Mouse (Mus musculus): Measurements from ENCODE around the gene Gpsm3. TPM values are rescaled to one million over a fixed set of nuclear protein-coding genes. Genes with fewer than 3 reads are reported as not detected.

Gpsm3 gene
- total RNA-seq, 2 experiments from 2014 or later: 4.1 to 4.2 TPM

DNA sequence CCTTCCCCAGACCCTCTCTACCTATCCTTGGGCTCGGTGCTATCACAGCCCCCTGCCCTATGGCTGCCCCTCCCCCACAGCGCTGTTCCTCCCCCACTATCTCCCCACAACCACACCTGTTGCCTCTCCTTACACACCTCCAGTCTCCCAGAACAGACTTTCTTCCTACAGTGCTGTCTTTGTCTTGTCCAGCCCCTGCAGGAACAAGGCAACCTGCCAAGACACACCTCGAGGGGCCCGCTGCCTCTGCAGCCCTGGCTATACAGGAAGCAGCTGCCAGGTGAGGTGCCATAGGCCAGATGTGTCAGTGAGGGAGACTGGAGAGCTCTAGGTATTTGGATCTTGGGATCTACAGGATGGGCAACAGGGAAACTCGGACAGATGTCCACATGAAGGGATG, 13.0 kb upstream of the Gpsm3 start:
- intact Hi-C loops (cut with DNase I): no loop called here
- no peak for DNase-seq (ENCODE audit: low spot score)

GRCm38 (mm10) chr17:34578070-34578469, 11.5 kb upstream of the Gpsm3 start:
- intact Hi-C loops (cut with DNase I): no loop called here

GRCm38 (mm10) chr17:34582528-34582927, 7.1 kb upstream of the Gpsm3 start:
- no peak for DNase-seq (ENCODE audit: low spot score)
- intact Hi-C loops (cut with DNase I): loop anchor here (10.0 kb wide), 1 partner anchor 458 kb away; the partner anchor contains the start of gene Brd2

More at GRCm38 (mm10) chr17:34578070-34578469, 11.5 kb upstream of the Gpsm3 start:
- no peak for DNase-seq (ENCODE audit: low spot score)

- intact Hi-C loops (cut with DNase I): loop anchor here (10.0 kb wide), 1 partner anchor 459 kb away; the partner anchor contains the start of gene Brd2
- no peak for DNase-seq (ENCODE audit: low spot score)
Measured at GRCm38 (mm10) chr17:34583397-34583796, 6.2 kb upstream of the Gpsm3 start.

DNA sequence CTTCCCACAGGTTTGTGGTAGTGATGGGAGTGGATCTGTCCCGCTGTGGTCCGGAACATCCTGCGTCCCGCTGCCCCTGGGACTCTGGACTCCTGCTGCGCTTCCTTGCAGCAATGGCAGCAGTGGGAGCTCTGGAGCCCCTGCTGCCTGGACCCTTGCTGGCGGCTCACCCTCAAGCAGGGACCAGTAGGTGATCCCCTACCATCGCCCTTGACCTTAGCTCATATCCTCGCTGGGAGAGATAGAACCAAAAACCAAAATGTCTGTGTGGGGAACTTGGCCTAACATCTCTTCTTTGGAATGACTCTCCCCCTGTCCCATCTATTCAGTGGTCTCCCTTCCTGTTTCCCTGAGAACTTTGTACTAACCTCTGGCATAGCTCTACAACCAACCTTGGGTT, 5.8 kb upstream of the Gpsm3 start:
- intact Hi-C loops (cut with DNase I): loop anchor here (2.0 to 10.0 kb wide), 2 partner anchors 15 to 459 kb away; partner anchors contain the start of gene Brd2
- no peak for DNase-seq (ENCODE audit: low spot score)

DNA sequence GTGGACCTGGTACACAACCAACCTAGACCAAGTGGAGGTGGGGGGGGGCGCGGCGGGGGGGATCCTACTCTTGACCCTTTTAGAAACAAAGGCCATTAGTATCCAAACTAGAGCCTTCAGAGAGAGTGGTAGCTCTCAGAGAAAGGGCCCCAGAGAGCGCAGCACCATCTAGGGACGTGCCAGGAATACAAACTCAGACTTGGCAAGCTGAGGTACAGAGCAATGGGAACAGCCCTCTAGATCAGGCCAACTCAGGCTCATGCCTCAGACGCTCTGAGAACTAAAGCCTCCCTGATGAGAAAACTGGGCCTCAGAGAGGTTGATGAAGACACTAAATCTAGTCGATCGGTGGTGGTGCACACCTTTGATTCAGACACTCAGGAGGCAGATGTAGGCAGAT, 4.5 kb upstream of the Gpsm3 start:
- DNase-seq (ENCODE audit: low spot score): no peak
- intact Hi-C loops (cut with DNase I): loop anchor here (2.0 to 10.0 kb wide), 2 partner anchors 16 to 460 kb away; partner anchors contain the start of gene Brd2

GRCm38 (mm10) chr17:34585877-34586771, 3.5 kb upstream of the Gpsm3 start:
- intact Hi-C loops (cut with DNase I): loop anchor here (2.0 to 10.0 kb wide), 2 partner anchors 17 to 461 kb away; partner anchors contain the start of gene Brd2
- DNase-seq (ENCODE audit: low spot score): no peak

GRCm38 (mm10) chr17:34586796-34587422, 2.7 kb upstream of the Gpsm3 start:
- intact Hi-C loops (cut with DNase I): loop anchor here (10.0 kb wide), 1 partner anchor 462 kb away; the partner anchor contains the start of gene Brd2

GRCm38 (mm10) chr17:34587423-34587811, 2.2 kb upstream of the Gpsm3 start:
- intact Hi-C loops (cut with DNase I): loop anchor here (10.0 kb wide), 1 partner anchor 463 kb away; the partner anchor contains the start of gene Brd2
- DNase-seq (ENCODE audit: low spot score): peak; percentile 96

More at GRCm38 (mm10) chr17:34586796-34587422, 2.7 kb upstream of the Gpsm3 start:
- peak; percentile 74 for DNase-seq (ENCODE audit: low spot score)

- DNase-seq (ENCODE audit: low spot score): no peak
- intact Hi-C loops (cut with DNase I): loop anchor here (10.0 kb wide), 1 partner anchor 463 kb away; the partner anchor contains the start of gene Brd2
Measured at GRCm38 (mm10) chr17:34587814-34588213, 1.8 kb upstream of the Gpsm3 start.

- intact Hi-C loops (cut with DNase I): loop anchor here (10.0 kb wide), 1 partner anchor 464 kb away; the partner anchor contains the start of gene Brd2
- DNase-seq (ENCODE audit: low spot score): no peak
Measured at GRCm38 (mm10) chr17:34588767-34589166, 839 bp upstream of the Gpsm3 start.

- no peak for DNase-seq (ENCODE audit: low spot score)
- intact Hi-C loops (cut with DNase I): loop anchor here (10.0 kb wide), 1 partner anchor 464 kb away; the partner anchor contains the start of gene Brd2
Measured at GRCm38 (mm10) chr17:34589206-34589605, 400 bp upstream of the Gpsm3 start.

DNA sequence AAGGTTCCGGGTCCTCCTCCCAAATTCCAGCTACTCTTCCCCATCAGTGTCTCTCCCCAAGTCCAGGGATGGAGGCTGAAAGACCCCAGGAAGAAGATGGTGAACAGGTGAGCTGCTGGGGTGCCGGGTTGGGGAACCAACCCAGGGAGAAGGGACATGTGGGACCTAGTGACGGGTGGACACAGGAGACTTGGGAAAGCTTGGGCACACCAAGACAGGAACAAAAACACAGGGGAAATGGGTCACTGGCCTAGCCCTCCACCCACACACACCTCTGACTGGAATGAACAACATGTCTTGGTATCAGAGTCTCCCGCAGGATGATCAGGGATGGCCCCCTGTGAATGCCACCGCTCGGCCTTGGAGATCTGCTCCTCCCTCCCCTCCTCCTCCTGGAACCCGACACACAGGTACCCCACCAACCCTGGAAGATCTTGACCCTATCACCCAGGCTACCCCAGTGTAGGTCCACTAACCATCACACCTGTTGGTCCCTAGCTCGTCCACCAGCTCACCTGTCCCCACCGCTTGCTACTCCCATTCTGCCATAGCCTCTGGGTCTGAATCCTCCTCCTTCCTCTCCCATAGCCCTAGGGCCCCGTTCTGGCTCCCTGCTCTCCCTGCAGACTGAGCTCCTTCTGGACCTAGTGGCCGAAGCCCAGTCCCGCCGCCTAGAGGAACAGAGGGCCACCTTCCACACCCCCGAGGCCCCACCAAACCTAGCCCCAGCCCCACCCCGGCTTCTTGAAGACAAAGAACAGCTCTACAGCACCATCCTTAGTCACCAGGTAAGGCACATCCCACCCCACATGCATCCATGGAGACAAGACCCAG, 765 bp downstream of the Gpsm3 start:
- intact Hi-C loops (cut with DNase I): no loop called here

GRCm38 (mm10) chr17:34591029-34591993, 1.7 kb downstream of the Gpsm3 start, which contains the start of gene Pbx2:
Pbx2 (plus strand) TSS chr17:34591266.
- intact Hi-C loops (cut with DNase I): no loop called here
- no peak for DNase-seq (ENCODE audit: low spot score)

More for the DNA sequence above, 765 bp downstream of the Gpsm3 start:
- no peak for DNase-seq (ENCODE audit: low spot score)

DNA sequence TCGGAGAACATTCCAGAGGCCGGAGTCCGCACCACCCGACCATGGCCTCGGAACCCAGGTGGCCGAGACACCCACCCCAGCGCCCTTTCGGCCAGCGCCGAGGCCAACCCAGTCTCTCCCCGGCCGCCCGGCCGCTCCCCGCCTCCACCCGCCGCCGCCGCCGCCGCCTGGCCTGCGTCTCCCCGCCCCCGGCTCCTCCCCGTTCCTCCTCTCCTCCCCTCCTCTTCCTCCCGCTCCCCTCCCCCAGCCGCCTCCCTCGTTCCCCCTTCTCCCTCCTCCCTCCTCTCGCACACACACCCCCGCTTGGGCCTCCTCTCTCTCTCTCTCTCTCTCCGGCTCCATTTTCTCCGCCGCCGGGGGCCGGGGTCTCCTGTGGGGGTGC, 2.4 kb downstream of the Gpsm3 start:
- DNase-seq (ENCODE audit: low spot score): peak; percentile 67
- intact Hi-C loops (cut with DNase I): no loop called here

GRCm38 (mm10) chr17:34592581-34593549, 3.3 kb downstream of the Gpsm3 start:
- intact Hi-C loops (cut with DNase I): no loop called here
- no peak for DNase-seq (ENCODE audit: low spot score)
